Comparison of ENCODE assay signal across 8 mouse cellular contexts in the genomic region with DNA sequence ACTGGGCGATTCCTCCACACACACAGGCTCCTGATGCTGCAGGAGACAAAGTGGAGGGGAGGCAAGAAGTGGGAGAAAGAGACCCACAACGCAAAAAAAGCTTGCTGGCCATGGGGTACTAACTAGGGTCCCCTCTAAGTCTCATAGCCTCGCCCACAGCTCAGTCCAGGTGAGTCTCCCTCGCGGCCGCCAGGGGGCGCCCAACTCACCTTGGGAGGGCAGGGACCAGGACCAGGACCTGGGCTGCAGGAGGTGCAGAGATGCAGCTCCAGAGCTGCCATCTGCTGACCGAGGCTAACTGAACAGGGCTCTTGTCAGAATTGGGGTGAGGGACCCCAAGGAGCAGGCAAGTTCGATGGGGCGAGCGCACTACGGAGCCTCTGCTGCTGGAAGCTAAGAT. TPM values are rescaled to one million over a fixed set of nuclear protein-coding genes. Genes with fewer than 3 reads are reported as not detected.
DNase-seq lines count a peak whose midpoint lies in the region; ATAC-seq lines count a peak whose summit lies in the region.

No protein-coding gene starts in this region.

- WGBS in embryonic facial prominence, embryonic 10.5 days = 13% methylated on average over 12 of the region's 12 CpGs
- WGBS in midbrain, embryonic 11.5 days = 13% methylated on average over 12 of the region's 12 CpGs

- no peaks in the 10 kb centered on the region for H3K27me3 ChIP-seq in embryonic facial prominence, embryonic 10.5 days (replicated peaks; ENCODE audit: low read depth, poor library complexity, severe bottlenecking)
- no peaks in the 10 kb centered on the region for H3K27me3 ChIP-seq in midbrain, embryonic 11.5 days (ENCODE audit: control insufficient read depth, insufficient read depth, low read length)

- DNase-seq in CD4-positive, CD25-positive, alpha-beta regulatory T cell, adult 2 months (ENCODE audit: low read depth, low spot score) = peak; percentile 79
- DNase-seq in adrenal gland, postnatal 14 days = peak; percentile 80
- DNase-seq in embryonic facial prominence, embryonic 10.5 days (ENCODE audit: low spot score) = peak; percentile 81
- DNase-seq in heart, postnatal 14 days = peak; percentile 51 to 68
- peak; percentile 8 to 40 for DNase-seq in left cerebral cortex, adult 18-20 months (ENCODE audit: low spot score in 2 of 2)
- DNase-seq in midbrain, embryonic 11.5 days (ENCODE audit: low spot score, missing footprints) = peak; percentile 96
- DNase-seq in spleen, postnatal 36 days (ENCODE audit: low spot score in 2 of 2) = peak; percentile 45 to 53

- intact Hi-C loops in heart, postnatal 14 days (cut with DNase I) = loop anchor here (2.0 to 5.0 kb wide), 3 partner anchors 84 to 151 kb away; no protein-coding TSS in a partner anchor

- 0 out of 2 replicates have a peak, but pooled peaks cover 6% of the 10 kb centered on the region for H3K4me1 ChIP-seq in embryonic facial prominence, embryonic 10.5 days
- no peaks in the 10 kb centered on the region for H3K4me1 ChIP-seq in midbrain, embryonic 11.5 days (ENCODE audit: control insufficient read depth, insufficient read depth, low read length)

- no peak overlapping the region for H3K27ac ChIP-seq in embryonic facial prominence, embryonic 10.5 days (replicated peaks)
- no peak overlapping the region for H3K27ac ChIP-seq in midbrain, embryonic 11.5 days (ENCODE audit: low read depth, low read length)

- H3K36me3 ChIP-seq in embryonic facial prominence, embryonic 10.5 days (replicated peaks) = no peaks in the 10 kb centered on the region
- no peaks in the 10 kb centered on the region for H3K36me3 ChIP-seq in midbrain, embryonic 11.5 days (ENCODE audit: control insufficient read depth, insufficient read depth, low read length)

- ATAC-seq in CD4-positive, CD25-positive, alpha-beta regulatory T cell, adult 4 months = no peak
- peak; percentile 70; the same call in 1 of the 2 replicates for ATAC-seq in midbrain, embryonic 11.5 days (ENCODE audit: low FRiP score)

- no peaks in the 10 kb centered on the region for H3K9me3 ChIP-seq in embryonic facial prominence, embryonic 10.5 days
- H3K9me3 ChIP-seq in midbrain, embryonic 11.5 days (ENCODE audit: control insufficient read depth, low read length) = no peaks in the 10 kb centered on the region

- H3K9ac ChIP-seq in midbrain, embryonic 11.5 days (ENCODE audit: low read length) = no peak overlapping the region

- no peak overlapping the region for H3K4me2 ChIP-seq in midbrain, embryonic 11.5 days

- no peak overlapping the region for H3K4me3 ChIP-seq in embryonic facial prominence, embryonic 10.5 days
- no peak overlapping the region for H3K4me3 ChIP-seq in midbrain, embryonic 11.5 days (ENCODE audit: low read depth, low read length)

RNA-seq across cellular contexts. Expression of a gene that starts 24.4 kb away (rescaled TPM):
- not detected for polyA plus RNA-seq in CD4-positive, CD25-positive, alpha-beta regulatory T cell, adult 4 months (2017; shearing (Covaris generic))
- 0.15 TPM in 1 of 2 replicates, not detected in the other for total RNA-seq in adrenal gland, postnatal 14 days (2021)
- not detected in 2 replicates for polyA plus RNA-seq in embryonic facial prominence, embryonic 10.5 days (2016; fragmentation: Nextera tagmentation; extraction: Ambion mirVana)
- not detected for total RNA-seq in heart, postnatal 14 days (2021)
- total RNA-seq in left cerebral cortex, adult 18-20 months (2021) = not detected
- not detected in 2 replicates for polyA plus RNA-seq in midbrain, embryonic 11.5 days (2014; fragmentation: Nextera tagmentation; extraction: Ambion mirVana)

RNA-seq across cellular contexts. Expression of a gene that starts 35.0 kb away (rescaled TPM):
- polyA plus RNA-seq in CD4-positive, CD25-positive, alpha-beta regulatory T cell, adult 4 months (2017; shearing (Covaris generic)) = 10 to 100 TPM; 46.0 to 62.3 TPM
- total RNA-seq in adrenal gland, postnatal 14 days (2021) = 0.22 and 6.1 TPM in 2 replicates
- polyA plus RNA-seq in embryonic facial prominence, embryonic 10.5 days (2016; fragmentation: Nextera tagmentation; extraction: Ambion mirVana) = not detected in 2 replicates
- under 1 TPM in 1 of 2 experiments, not detected in 1; 0.27 TPM for total RNA-seq in heart, postnatal 14 days (2021)
- total RNA-seq in left cerebral cortex, adult 18-20 months (2021) = under 1 TPM; 0.26 to 0.30 TPM
- polyA plus RNA-seq in midbrain, embryonic 11.5 days (2014; fragmentation: Nextera tagmentation; extraction: Ambion mirVana) = 0.12 TPM in 1 of 2 replicates, not detected in the other

RNA-seq across cellular contexts. Expression of a gene that starts 53.5 kb away (rescaled TPM):
- 1 to 10 TPM in 1 of 2 experiments, under 1 TPM in 1; 0.31 to 1.2 TPM for polyA plus RNA-seq in CD4-positive, CD25-positive, alpha-beta regulatory T cell, adult 4 months (2017; shearing (Covaris generic))
- 2.4 and 6.0 TPM in 2 replicates for total RNA-seq in adrenal gland, postnatal 14 days (2021)
- polyA plus RNA-seq in embryonic facial prominence, embryonic 10.5 days (2016; fragmentation: Nextera tagmentation; extraction: Ambion mirVana) = not detected in 2 replicates
- total RNA-seq in heart, postnatal 14 days (2021) = 1 to 10 TPM; 1.5 to 3.0 TPM
- total RNA-seq in left cerebral cortex, adult 18-20 months (2021) = not detected
- polyA plus RNA-seq in midbrain, embryonic 11.5 days (2014; fragmentation: Nextera tagmentation; extraction: Ambion mirVana) = 0.10 and 0.11 TPM in 2 replicates

Comparison
In these comparisons a context has a peak if more than half of its experiments do, and no peak if none do; other contexts are left out.
1. DNase-seq: peak in every context shown above with its lines; median percentile 96 in midbrain, embryonic 11.5 days; 81 in embryonic facial prominence, embryonic 10.5 days; 80 in adrenal gland, postnatal 14 days; 79 in CD4-positive, CD25-positive, alpha-beta regulatory T cell, adult 2 months; 60 in heart, postnatal 14 days; 49 in spleen, postnatal 36 days; 24 in left cerebral cortex, adult 18-20 months.